Comparison of ENCODE assay signal across 8 mouse cellular contexts in genomic region chr17:84956931-84957486, GRCm38 (mm10). TPM values are rescaled to one million over a fixed set of nuclear protein-coding genes. Genes with fewer than 3 reads are reported as not detected.
DNase-seq lines count a peak whose midpoint lies in the region; ATAC-seq lines count a peak whose summit lies in the region.

No protein-coding gene starts in this region.

- peak overlapping the region; percentile 99 for H3K4me3 ChIP-seq in hindbrain, embryonic 12.5 days
- H3K4me3 ChIP-seq in macrophage (ENCODE audit: inconsistent target), result peak overlapping the region; percentile 73

- H3K9ac ChIP-seq in hindbrain, embryonic 12.5 days, result peak overlapping the region; percentile 57

- peak; percentile 97 for DNase-seq in T-cell, adult 2 months (ENCODE audit: low spot score)
- DNase-seq in cerebellum, adult 9-11 months, result peak; percentile 97
- peak; percentile 77 to 90 for DNase-seq in left cerebral cortex, adult 18-20 months (ENCODE audit: low spot score in 2 of 2)
- peak; percentile 88 for DNase-seq in retina, postnatal 7 days (ENCODE audit: low read depth, low spot score)
- DNase-seq in urinary bladder, adult 18-20 months (ENCODE audit: low spot score in 2 of 2), result peak; percentile 73 to 86

- peak overlapping the region; percentile 95 for H3K27ac ChIP-seq in hindbrain, embryonic 12.5 days
- H3K27ac ChIP-seq in macrophage, result peak overlapping the region; percentile 66

- WGBS in hindbrain, embryonic 12.5 days, result under 1% methylated on average over 24 of the region's 24 CpGs
- under 1% methylated on average over 24 of the region's 24 CpGs for WGBS in macrophage (ENCODE audit: missing documents)

- peak; percentile 76 for ATAC-seq in frontal cortex, adult (ENCODE audit: low TSS enrichment)
- peak; percentile 93 for ATAC-seq in hindbrain, embryonic 12.5 days (ENCODE audit: low FRiP score)

- no peaks in the 10 kb centered on the region for H3K9me3 ChIP-seq in hindbrain, embryonic 12.5 days (replicated peaks)

- H3K4me1 ChIP-seq in hindbrain, embryonic 12.5 days, result peaks cover 32% of the 10 kb centered on the region

- no peaks in the 10 kb centered on the region for H3K27me3 ChIP-seq in hindbrain, embryonic 12.5 days

- H3K79me2 ChIP-seq in macrophage (ENCODE audit: inconsistent target), result peaks cover 36% of the 10 kb centered on the region

- H3K36me3 ChIP-seq in hindbrain, embryonic 12.5 days, result no peaks in the 10 kb centered on the region
- H3K36me3 ChIP-seq in macrophage (ENCODE audit: inconsistent target), result no peaks in the 10 kb centered on the region

- peak overlapping the region; percentile 73 for H3K4me2 ChIP-seq in hindbrain, embryonic 12.5 days (replicated peaks)

RNA-seq across cellular contexts. Expression of gene Ppm1b, which starts 0.5 kb away (rescaled TPM):
- 106 and 115 TPM in 2 replicates for polyA plus RNA-seq in hindbrain, embryonic 12.5 days (2016; fragmentation: Nextera tagmentation; extraction: Ambion mirVana)
- 100 to 1,000 TPM; 140 to 145 TPM for total RNA-seq in left cerebral cortex, adult 18-20 months (2021)
- 100 to 1,000 TPM in 11 of 26 experiments, 10 to 100 TPM in 15; 73.5 to 237 (median 94.7) TPM for total RNA-seq in macrophage (2018; cell fraction: chromatin; rRNA removed)
- 10 to 100 TPM; 37.1 to 63.5 (median 41.8) TPM for total RNA-seq in macrophage (2018; cell fraction: cytosol; rRNA removed)
- total RNA-seq in macrophage (2018; cell fraction: nucleus; rRNA removed), result 100 to 1,000 TPM in 4 of 26 experiments, 10 to 100 TPM in 22; 56.0 to 179 (median 72.0) TPM
- polyA plus RNA-seq in macrophage (2018), result 21.6 to 28.9 TPM (median 27.6 TPM) in 3 replicates

Comparison
In these comparisons a context has a peak if more than half of its experiments do, and no peak if none do; other contexts are left out.
1. Peak in every context shown above with its lines: DNase-seq, ATAC-seq, H3K4me3 ChIP-seq and H3K27ac ChIP-seq.